Mouse (Mus musculus): ENCODE results near the gene Ddah1.

GRCm38 (mm10) chr3:145922019-145922854 lies 163.8 kb downstream of the Ddah1 start, which contains the start of gene Bcl10:
- no peak for TF ChIP-seq CTCF (IDR thresholded peaks at IDR 0.05; ENCODE audit: borderline replicate concordance, insufficient read depth, low read depth, low read length)
- TF ChIP-seq POLR2A (IDR thresholded peaks at IDR 0.05; ENCODE audit: borderline replicate concordance, insufficient read depth, low read length), result no peak
